Mouse (Mus musculus): ENCODE data around the gene Cdhr4.

DNA sequence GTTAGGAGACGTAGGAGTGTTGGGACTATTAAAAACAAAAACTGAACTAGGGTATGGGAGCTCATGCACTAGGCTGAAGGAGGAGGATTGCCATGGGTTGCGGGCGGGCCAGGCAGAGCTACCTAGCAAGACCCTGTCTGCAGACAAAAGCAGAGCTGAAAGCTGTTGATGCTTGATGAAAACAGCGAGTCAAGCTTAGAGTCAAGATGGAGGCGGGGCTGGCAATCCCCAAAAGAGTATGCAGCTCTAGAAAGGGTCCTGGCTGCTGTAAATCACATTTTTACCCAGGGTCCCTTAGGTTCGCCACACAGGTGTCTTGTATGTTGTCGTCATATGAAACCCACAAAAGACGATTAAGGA lies 11.2 kb downstream of the Cdhr4 start:
- no peak for TF ChIP-seq CTCF (IDR thresholded peaks at IDR 0.05; ENCODE audit: low read depth)
- no peak for TF ChIP-seq EP300 (IDR thresholded peaks at IDR 0.05; ENCODE audit: low read depth)

Data from heart, postnatal 0 days (tissue).